Mouse (Mus musculus) megakaryocyte, adult 5-6 weeks (primary cell): ENCODE measurements around the gene B020031M17Rik. TPM values are rescaled to one million over a fixed set of nuclear protein-coding genes. Genes with fewer than 3 reads are reported as not detected.

Source experiments
- total RNA-seq, 2 experiments: library from RNA; stranded (forward) in 1 of 2; stranded (reverse) in 1 of 2; fragments of 153-499, 151-499 nt in 1 of 2; fragments of 221-1000, 200-1000 nt in 1 of 2; gene quantifications; 2 replicates each; pipeline versions ENCODE4 v1.2.3 to v1.2.4; 2015 to 2017

B020031M17Rik gene
- total RNA-seq, 2 experiments from 2014 or later: not detected

Other genes starting within 250 kb of the B020031M17Rik start
- gene Nim1k, start 194.9 kb downstream of the B020031M17Rik start, total RNA-seq (2015): 0.98 and 1.4 TPM in 2 replicates
- 0.48 and 1.5 TPM in 2 replicates for gene Nim1k, start 194.9 kb downstream of the B020031M17Rik start, total RNA-seq (2017)
- 37.1 and 43.6 TPM in 2 replicates for gene Zfp131, start 159.9 kb downstream of the B020031M17Rik start, total RNA-seq (2015)
- 43.0 and 45.1 TPM in 2 replicates for gene Zfp131, start 159.9 kb downstream of the B020031M17Rik start, total RNA-seq (2017)
- gene AF067063, start 120.6 kb downstream of the B020031M17Rik start, total RNA-seq (2015): not detected in 2 replicates
- not detected in 2 replicates for gene AF067063, start 120.6 kb downstream of the B020031M17Rik start, total RNA-seq (2017)
- 0.45 and 1.7 TPM in 2 replicates for gene D13Ertd608e, start 114.8 kb downstream of the B020031M17Rik start, total RNA-seq (2015)
- 2.6 TPM in 1 of 2 replicates, not detected in the other for gene D13Ertd608e, start 114.8 kb downstream of the B020031M17Rik start, total RNA-seq (2017)
- gene Tcstv1, start 56.0 kb downstream of the B020031M17Rik start, total RNA-seq (2015): not detected in 2 replicates
- gene Tcstv1, start 56.0 kb downstream of the B020031M17Rik start, total RNA-seq (2017): not detected in 2 replicates
- gene Gm21761, start 21.5 kb downstream of the B020031M17Rik start, total RNA-seq (2015): not detected in 2 replicates
- not detected in 2 replicates for gene Gm21761, start 21.5 kb downstream of the B020031M17Rik start, total RNA-seq (2017)
- gene Gm36079, start 76.2 kb upstream of the B020031M17Rik start, total RNA-seq (2015): not detected in 2 replicates
- gene Gm36079, start 76.2 kb upstream of the B020031M17Rik start, total RNA-seq (2017): 0.49 TPM in 1 of 2 replicates, not detected in the other
- gene Gm21188, start 101.4 kb upstream of the B020031M17Rik start, total RNA-seq (2015): 248 and 273 TPM in 2 replicates
- 152 and 161 TPM in 2 replicates for gene Gm21188, start 101.4 kb upstream of the B020031M17Rik start, total RNA-seq (2017)
- not detected in 2 replicates for gene Gm20767, start 189.4 kb upstream of the B020031M17Rik start, total RNA-seq (2015)
- not detected in 2 replicates for gene Gm20767, start 189.4 kb upstream of the B020031M17Rik start, total RNA-seq (2017)
- not detected in 2 replicates for gene Gm21818, start 221.6 kb upstream of the B020031M17Rik start, total RNA-seq (2015)
- gene Gm21818, start 221.6 kb upstream of the B020031M17Rik start, total RNA-seq (2017): not detected in 2 replicates